Mouse (Mus musculus): ENCODE measurements at regions not wholly inside any gene's neighbourhood (a gene's known extent, or its start where the extent isn't known, plus 50 kb on each side); places are given as distances from the start of the nearest gene placed in this dataset.

DNA sequence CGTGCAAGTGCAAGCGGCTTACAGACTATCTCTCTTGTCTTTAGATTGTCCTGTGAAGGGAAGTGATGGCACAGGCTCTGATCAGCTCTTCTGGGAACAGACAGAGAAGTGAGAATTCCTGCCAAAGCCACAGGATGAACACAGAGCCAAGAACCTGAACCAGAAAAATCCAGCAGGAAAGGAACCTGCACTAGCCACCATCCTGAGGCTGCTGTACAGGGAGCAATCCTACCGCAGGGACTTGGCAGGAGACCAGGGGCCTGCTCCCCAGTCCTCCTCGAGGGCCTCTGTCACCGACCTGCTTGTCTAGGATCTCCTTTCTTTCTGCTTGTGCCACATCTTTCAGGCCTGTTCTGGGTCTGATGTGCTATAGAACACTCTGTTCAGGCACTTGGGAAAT, 65.0 kb upstream of the Polg start:
- TF ChIP-seq CTCF (IDR thresholded peaks at IDR 0.05; ENCODE audit: borderline replicate concordance, control insufficient read depth, extremely low read depth, insufficient read depth, low read length, poor library complexity) (no peak), POLR2A (IDR thresholded peaks at IDR 0.05; ENCODE audit: control insufficient read depth, extremely low read depth, insufficient read depth, low read length, poor library complexity) (no peak)

Measured in thymus, adult 2 months (tissue).